Mouse (Mus musculus): ENCODE data around the gene Phactr3. TPM values are rescaled to one million over a fixed set of nuclear protein-coding genes. Genes with fewer than 3 reads are reported as not detected.
A peak's percentile ranks its signal among the peaks of the same experiment; 100 is the strongest.

Gene Phactr3
- polyA plus RNA-seq, 1 experiment, result not detected

- Histone ChIP-seq H3K27ac (ENCODE audit: insufficient read depth, low read depth, low read length) (no peak overlapping the region), H3K4me3 (ENCODE audit: insufficient read depth, low read depth, low read length) (no peak overlapping the region), H3K4me1 (ENCODE audit: control insufficient read depth, insufficient read depth, low read length) (peaks cover 34% of the 10 kb centered on the region)
- 60% methylated on average over 1 of the region's 1 CpGs for WGBS
- TF ChIP-seq CTCF (IDR thresholded peaks at IDR 0.05; ENCODE audit: insufficient read depth, low read depth, low read length) (no peak), POLR2A (IDR thresholded peaks at IDR 0.05; ENCODE audit: insufficient read depth, low read depth, low read length) (no peak)
Measured at GRCm38 (mm10) chr2:178149312-178149711, 30.5 kb downstream of the Phactr3 start.

- Histone ChIP-seq H3K4me3 (ENCODE audit: insufficient read depth, low read depth, low read length) (no peak overlapping the region), H3K27ac (ENCODE audit: insufficient read depth, low read depth, low read length) (no peak overlapping the region), H3K4me1 (ENCODE audit: control insufficient read depth, insufficient read depth, low read length) (peaks cover 42% of the 10 kb centered on the region)
- TF ChIP-seq POLR2A (IDR thresholded peaks at IDR 0.05; ENCODE audit: insufficient read depth, low read depth, low read length) (no peak), CTCF (IDR thresholded peaks at IDR 0.05; ENCODE audit: insufficient read depth, low read depth, low read length) (no peak)
- WGBS, result 92% methylated on average over 5 of the region's 5 CpGs
Measured at GRCm38 (mm10) chr2:178150697-178151096, 31.9 kb downstream of the Phactr3 start.

GRCm38 (mm10) chr2:178153601-178154000, 34.8 kb downstream of the Phactr3 start:
- TF ChIP-seq POLR2A (IDR thresholded peaks at IDR 0.05; ENCODE audit: insufficient read depth, low read depth, low read length) (no peak), CTCF (IDR thresholded peaks at IDR 0.05; ENCODE audit: insufficient read depth, low read depth, low read length) (no peak)
- Histone ChIP-seq H3K27ac (ENCODE audit: insufficient read depth, low read depth, low read length) (peak overlapping the region; percentile 89), H3K4me1 (ENCODE audit: control insufficient read depth, insufficient read depth, low read length) (peaks cover 48% of the 10 kb centered on the region), H3K4me3 (ENCODE audit: insufficient read depth, low read depth, low read length) (no peak overlapping the region)
- 64% methylated on average over 2 of the region's 2 CpGs for WGBS

- TF ChIP-seq CTCF (IDR thresholded peaks at IDR 0.05; ENCODE audit: insufficient read depth, low read depth, low read length), result no peak
- no peak for TF ChIP-seq POLR2A (IDR thresholded peaks at IDR 0.05; ENCODE audit: insufficient read depth, low read depth, low read length)
- no peak overlapping the region for H3K4me3 ChIP-seq (ENCODE audit: insufficient read depth, low read depth, low read length)
- H3K4me1 ChIP-seq (ENCODE audit: control insufficient read depth, insufficient read depth, low read length), result peaks cover 53% of the 10 kb centered on the region
- 26% methylated on average over 5 of the region's 5 CpGs for WGBS
- H3K27ac ChIP-seq (ENCODE audit: insufficient read depth, low read depth, low read length), result peak overlapping the region; percentile 89
Measured at GRCm38 (mm10) chr2:178154129-178154528, 35.4 kb downstream of the Phactr3 start.

- Histone ChIP-seq H3K4me3 (ENCODE audit: insufficient read depth, low read depth, low read length) (no peak overlapping the region), H3K27ac (ENCODE audit: insufficient read depth, low read depth, low read length) (peak overlapping the region; percentile 89), H3K4me1 (ENCODE audit: control insufficient read depth, insufficient read depth, low read length) (peaks cover 53% of the 10 kb centered on the region)
- TF ChIP-seq POLR2A (IDR thresholded peaks at IDR 0.05; ENCODE audit: insufficient read depth, low read depth, low read length), result no peak
- 19% methylated on average over 4 of the region's 4 CpGs for WGBS
Measured at GRCm38 (mm10) chr2:178154576-178154975, 35.8 kb downstream of the Phactr3 start.

- no peak overlapping the region for H3K4me3 ChIP-seq (ENCODE audit: insufficient read depth, low read depth, low read length)
- TF ChIP-seq POLR2A (IDR thresholded peaks at IDR 0.05; ENCODE audit: insufficient read depth, low read depth, low read length), result no peak
- TF ChIP-seq CTCF (IDR thresholded peaks at IDR 0.05; ENCODE audit: insufficient read depth, low read depth, low read length), result no peak
- H3K27ac ChIP-seq (ENCODE audit: insufficient read depth, low read depth, low read length), result peak overlapping the region; percentile 89; the same call in 1 of the 2 replicates
- WGBS, result 63% methylated on average over 8 of the region's 8 CpGs
- peaks cover 57% of the 10 kb centered on the region for H3K4me1 ChIP-seq (ENCODE audit: control insufficient read depth, insufficient read depth, low read length)
Measured at GRCm38 (mm10) chr2:178155176-178155916, 36.6 kb downstream of the Phactr3 start.

- H3K4me3 ChIP-seq (ENCODE audit: insufficient read depth, low read depth, low read length), result no peak overlapping the region
- WGBS, result 35% methylated on average over 1 of the region's 1 CpGs
- H3K4me1 ChIP-seq (ENCODE audit: control insufficient read depth, insufficient read depth, low read length), result peaks cover 57% of the 10 kb centered on the region
- TF ChIP-seq CTCF (IDR thresholded peaks at IDR 0.05; ENCODE audit: insufficient read depth, low read depth, low read length) (no peak), POLR2A (IDR thresholded peaks at IDR 0.05; ENCODE audit: insufficient read depth, low read depth, low read length) (no peak)
- no peak overlapping the region for H3K27ac ChIP-seq (ENCODE audit: insufficient read depth, low read depth, low read length)
Measured at GRCm38 (mm10) chr2:178155917-178156282, 37.1 kb downstream of the Phactr3 start.

GRCm38 (mm10) chr2:178158936-178159335, 40.2 kb downstream of the Phactr3 start:
- peak overlapping the region; percentile 64 for H3K27ac ChIP-seq (ENCODE audit: insufficient read depth, low read depth, low read length)
- H3K4me3 ChIP-seq (ENCODE audit: insufficient read depth, low read depth, low read length), result no peak overlapping the region
- no peak for TF ChIP-seq POLR2A (IDR thresholded peaks at IDR 0.05; ENCODE audit: insufficient read depth, low read depth, low read length)
- H3K4me1 ChIP-seq (ENCODE audit: control insufficient read depth, insufficient read depth, low read length), result peaks cover 46% of the 10 kb centered on the region
- WGBS, result 21% methylated on average over 12 of the region's 12 CpGs

GRCm38 (mm10) chr2:178163981-178164380, 45.2 kb downstream of the Phactr3 start:
- H3K27ac ChIP-seq (ENCODE audit: insufficient read depth, low read depth, low read length), result no peak overlapping the region
- no peak overlapping the region for H3K4me3 ChIP-seq (ENCODE audit: insufficient read depth, low read depth, low read length)
- H3K4me1 ChIP-seq (ENCODE audit: control insufficient read depth, insufficient read depth, low read length), result peaks cover 11% of the 10 kb centered on the region
- TF ChIP-seq POLR2A (IDR thresholded peaks at IDR 0.05; ENCODE audit: insufficient read depth, low read depth, low read length) (no peak), CTCF (IDR thresholded peaks at IDR 0.05; ENCODE audit: insufficient read depth, low read depth, low read length) (no peak)
- 100% methylated on average over 1 of the region's 1 CpGs for WGBS

All from olfactory bulb, adult 2 months (tissue).